Mouse (Mus musculus) heart, embryonic 14.5 days (tissue): ENCODE results near the gene Hoxa5. TPM values are rescaled to one million over a fixed set of nuclear protein-coding genes. Genes with fewer than 3 reads are reported as not detected.

Experiments used
- ATAC-seq: fragments of 200-750 bp; cut with Nextera tagmentation; 2 replicates; pipeline ENCODE4 v1.8.0; 2017; ENCODE audit warnings: low read depth, moderate TSS enrichment; ENCODE audit not compliant: insufficient number of reproducible peaks, insufficient read depth, low FRiP score
- H3K27ac ChIP-seq, 2 experiments: fragments of 200-500 bp in 1 of 2; fragments of 300-500 bp in 1 of 2; sonication (generic) in 1 of 2; replicated peaks in 1 of 2; 2 replicates each; pipeline ENCODE4 v1.5.1; 2012 to 2014; ENCODE audit warnings: low read depth in 2 of 2, low read length in 2 of 2, control low read depth in 1 of 2, mild to moderate bottlenecking in 1 of 2, mixed read lengths in 1 of 2; ENCODE audit not compliant: control insufficient read depth in 1 of 2, insufficient read depth in 1 of 2
- H3K27me3 ChIP-seq: fragments of 300-500 bp; sonication (generic); 2 replicates; pipeline ENCODE4 v1.6.1; 2014; ENCODE audit warnings: mild to moderate bottlenecking, low read length, control low read depth; ENCODE audit not compliant: control insufficient read depth, insufficient read depth
- H3K36me3 ChIP-seq: fragments of 300-500 bp; sonication (generic); 2 replicates; pipeline ENCODE4 v1.6.1; 2014; ENCODE audit warnings: mild to moderate bottlenecking, control low read depth, low read length, mixed read lengths; ENCODE audit not compliant: control insufficient read depth, insufficient read depth
- H3K4me1 ChIP-seq, 2 experiments: fragments of 200-500 bp in 1 of 2; fragments of 300-500 bp in 1 of 2; sonication (generic) in 1 of 2; 2 replicates each; pipeline ENCODE4 v1.6.1; 2012 to 2014; ENCODE audit warnings: low read length in 2 of 2, control low read depth in 1 of 2, mixed read lengths in 1 of 2; ENCODE audit not compliant: control insufficient read depth in 2 of 2, insufficient read depth in 2 of 2
- H3K4me2 ChIP-seq: fragments of 300-500 bp; sonication (generic); 2 replicates; pipeline ENCODE4 v1.6.1; 2014; ENCODE audit warnings: mild to moderate bottlenecking, low read length
- H3K4me3 ChIP-seq, 2 experiments: fragments of 200-500 bp in 1 of 2; fragments of 300-500 bp in 1 of 2; sonication (generic) in 1 of 2; 2 replicates each; pipeline ENCODE4 v1.5.1; 2012 to 2014; ENCODE audit warnings: low read length in 2 of 2, mild to moderate bottlenecking in 2 of 2, control low read depth in 1 of 2, low read depth in 1 of 2, moderate library complexity in 1 of 2; ENCODE audit not compliant: control insufficient read depth in 1 of 2, insufficient read depth in 1 of 2
- H3K9ac ChIP-seq: fragments of 300-500 bp; sonication (generic); 2 replicates; pipeline ENCODE4 v1.6.1; 2014; ENCODE audit warnings: mild to moderate bottlenecking, low read length
- H3K9me3 ChIP-seq: fragments of 300-500 bp; sonication (generic); 2 replicates; pipeline ENCODE4 v1.6.1; 2016; ENCODE audit warnings: low read length, control low read depth; ENCODE audit not compliant: control insufficient read depth
- WGBS: fragments of 180-500 bp; shearing (Covaris S2); extraction: QIAGEN DNeasy Blood & Tissue Kit; methylation state at CpG from one replicate; pipeline ENCODE4 v1.1.7; 2014; 5-methylcytosine and 5-hydroxymethylcytosine counted together
- polyA plus RNA-seq: library from polyadenylated mRNA; unstranded; fragments of >200 nt; fragmentation: Nextera tagmentation; extraction: Ambion mirVana; gene quantifications from 2 replicates; pipeline ENCODE4 v1.2.1, GENCODE M21; 2014

Gene Hoxa5
- polyA plus RNA-seq, 1 experiment from 2014 or later, result 1.3 TPM

GRCm38 (mm10) chr6:52232984-52233545 lies 28.7 kb upstream of the Hoxa5 start:
- no peak overlapping the region for H3K27ac ChIP-seq
- no peak overlapping the region for H3K4me3 ChIP-seq
- H3K4me2 ChIP-seq, result no peak overlapping the region
- H3K27me3 ChIP-seq, result peaks cover 98% of the 10 kb centered on the region
- no peak for ATAC-seq
- no peak overlapping the region for H3K9ac ChIP-seq
- H3K9me3 ChIP-seq, result no peaks in the 10 kb centered on the region
- H3K36me3 ChIP-seq, result no peaks in the 10 kb centered on the region
- WGBS, result 2% methylated on average over 23 of the region's 23 CpGs
- no peaks in the 10 kb centered on the region; a peak in 1 of 4 replicates for H3K4me1 ChIP-seq

GRCm38 (mm10) chr6:52232568-52232965 lies 28.2 kb upstream of the Hoxa5 start:
- Histone ChIP-seq H3K4me1 (no peaks in the 10 kb centered on the region; a peak in 1 of 4 replicates), H3K9me3 (no peaks in the 10 kb centered on the region), H3K36me3 (no peaks in the 10 kb centered on the region), H3K27me3 (peaks cover 98% of the 10 kb centered on the region), H3K4me2 (no peak overlapping the region), H3K9ac (no peak overlapping the region), H3K4me3 (no peak overlapping the region), H3K27ac (no peak overlapping the region)
- 2% methylated on average over 18 of the region's 18 CpGs for WGBS
- no peak for ATAC-seq

- WGBS, result 2% methylated on average over 18 of the region's 18 CpGs
- no peaks in the 10 kb centered on the region for H3K9me3 ChIP-seq
- ATAC-seq, result no peak
- H3K9ac ChIP-seq, result no peak overlapping the region
- H3K4me2 ChIP-seq, result no peak overlapping the region
- no peaks in the 10 kb centered on the region for H3K36me3 ChIP-seq
- H3K4me3 ChIP-seq, result no peak overlapping the region
- no peaks in the 10 kb centered on the region; a peak in 1 of 4 replicates for H3K4me1 ChIP-seq
- no peak overlapping the region for H3K27ac ChIP-seq
- peaks cover 98% of the 10 kb centered on the region for H3K27me3 ChIP-seq
Measured at GRCm38 (mm10) chr6:52231885-52232567, 27.6 kb upstream of the Hoxa5 start.

GRCm38 (mm10) chr6:52230516-52231165 lies 26.3 kb upstream of the Hoxa5 start, which contains the start of gene Hoxa9:
Hoxa9 (minus strand) TSS chr6:52231089.
- H3K9me3 ChIP-seq, result no peaks in the 10 kb centered on the region
- H3K36me3 ChIP-seq, result no peaks in the 10 kb centered on the region
- no peak within 1 kb of the TSS for H3K4me2 ChIP-seq
- no peak within 1 kb of the TSS for H3K4me3 ChIP-seq
- ATAC-seq, result no peak
- H3K27ac ChIP-seq, result no peak within 1 kb of the TSS
- under 1% methylated on average over 24 of the region's 36 CpGs for WGBS
- H3K27me3 ChIP-seq, result peaks cover 98% of the 10 kb centered on the region
- H3K4me1 ChIP-seq, result no peaks in the 10 kb centered on the region; a peak in 1 of 4 replicates
- H3K9ac ChIP-seq, result no peak within 1 kb of the TSS

GRCm38 (mm10) chr6:52229558-52230416 lies 25.4 kb upstream of the Hoxa5 start:
- Histone ChIP-seq H3K36me3 (no peaks in the 10 kb centered on the region), H3K4me3 (no peak overlapping the region), H3K4me2 (no peak overlapping the region), H3K27me3 (peaks cover 98% of the 10 kb centered on the region), H3K9me3 (no peaks in the 10 kb centered on the region), H3K9ac (no peak overlapping the region), H3K4me1 (no peaks in the 10 kb centered on the region; a peak in 1 of 4 replicates), H3K27ac (no peak overlapping the region)
- no peak for ATAC-seq
- 2% methylated on average over 43 of the region's 44 CpGs for WGBS

GRCm38 (mm10) chr6:52228475-52229465 lies 24.4 kb upstream of the Hoxa5 start:
- Histone ChIP-seq H3K27ac (no peak overlapping the region), H3K4me1 (no peaks in the 10 kb centered on the region; a peak in 1 of 4 replicates), H3K9ac (no peak overlapping the region), H3K4me3 (no peak overlapping the region), H3K27me3 (peaks cover 98% of the 10 kb centered on the region), H3K36me3 (no peaks in the 10 kb centered on the region), H3K9me3 (no peaks in the 10 kb centered on the region), H3K4me2 (no peak overlapping the region)
- ATAC-seq, result no peak
- WGBS, result 2% methylated on average over 38 of the region's 38 CpGs
